Comparison of ENCODE assay signal across 26 mouse cellular contexts in genomic region chr3:133880626-133881025, GRCm38 (mm10).
A peak's percentile ranks its signal among the peaks of the same experiment; 100 is the strongest.
DNase-seq lines count a peak whose midpoint lies in the region; ATAC-seq and TF ChIP-seq lines count a peak whose summit lies in the region.
"Had no signal": no experiment of that assay in that cellular context is flagged by ENCODE, and none has a peak within 500 bp of the region (broad histone marks: within the 10 kb centered on the region; RNA-seq: fewer than 3 reads in every experiment).

No protein-coding gene starts in this region.

- H3K27me3 ChIP-seq in heart, adult 2 months (ENCODE audit: control insufficient read depth, insufficient read depth, low read length): no peaks in the 10 kb centered on the region
- H3K27me3 ChIP-seq in limb, embryonic 10.5 days (ENCODE audit: low read depth, poor library complexity, severe bottlenecking): no peaks in the 10 kb centered on the region
- H3K27me3 ChIP-seq in forebrain, embryonic 15.5 days: no peaks in the 10 kb centered on the region
- no peaks in the 10 kb centered on the region for H3K27me3 ChIP-seq in midbrain, embryonic 14.5 days (ENCODE audit: control insufficient read depth, insufficient read depth, low read length)
- H3K27me3 ChIP-seq: intestine, embryonic 15.5 days; stomach, embryonic 15.5 days had no signal

- peak; percentile 4 for DNase-seq in heart, adult 11 months
- DNase-seq in heart, adult 2 months: no peak
- DNase-seq in NIH3T3 (ENCODE audit: low read depth): peak; percentile 23
- peak; percentile 15 for DNase-seq in embryo, embryonic 9.5 days (ENCODE audit: extremely low spot score)
- no peak for DNase-seq in limb, embryonic 10.5 days (ENCODE audit: low spot score)
- no peak for DNase-seq in gastrocnemius, postnatal 14 days
- DNase-seq in midbrain, embryonic 14.5 days: no peak
- DNase-seq: adrenal gland, postnatal 36 days; cerebellum, adult 2 months; cerebellum, postnatal 25 days; heart, postnatal 36 days; kidney, adult 8-10 months; kidney, postnatal 10 days; liver; lung, adult 2 months; right cerebral cortex, postnatal 25 days had no signal

- no peak for ATAC-seq in forebrain, embryonic 15.5 days (replicated peaks)
- ATAC-seq in midbrain, embryonic 14.5 days (ENCODE audit: low FRiP score, low TSS enrichment): no peak
- ATAC-seq: forebrain, embryonic 16.5 days; hindbrain, postnatal 0 days; intestine, embryonic 15.5 days had no signal

- H3K4me2 ChIP-seq in forebrain, embryonic 15.5 days (replicated peaks): no peak overlapping the region
- H3K4me2 ChIP-seq in midbrain, embryonic 14.5 days (ENCODE audit: low read length): no peak overlapping the region
- H3K4me2 ChIP-seq: heart, embryonic 11.5 days; hindbrain, embryonic 12.5 days; intestine, embryonic 15.5 days; midbrain, embryonic 11.5 days; stomach, embryonic 15.5 days had no signal

- no peak for TF ChIP-seq CTCF in heart, adult 2 months (IDR thresholded peaks at IDR 0.05)

- no peaks in the 10 kb centered on the region for H3K9me3 ChIP-seq in limb, embryonic 10.5 days (replicated peaks)
- no peaks in the 10 kb centered on the region for H3K9me3 ChIP-seq in forebrain, embryonic 15.5 days
- H3K9me3 ChIP-seq in midbrain, embryonic 14.5 days (ENCODE audit: control insufficient read depth, low read length): no peaks in the 10 kb centered on the region
- H3K9me3 ChIP-seq: hindbrain, embryonic 12.5 days; intestine, embryonic 15.5 days; stomach, embryonic 15.5 days had no signal

- no peak for TF ChIP-seq EP300 in heart, adult 2 months (IDR thresholded peaks at IDR 0.05; ENCODE audit: insufficient read depth, low read depth, low read length)

- intact Hi-C loops in heart, adult 2 months (cut with DNase I): no loop called here
- intact Hi-C loops in gastrocnemius, postnatal 14 days (cut with DNase I; ENCODE audit: low total_unique reads): no loop called here

- H3K36me3 ChIP-seq in heart, adult 2 months (ENCODE audit: control insufficient read depth, insufficient read depth, low read length): no peaks in the 10 kb centered on the region
- H3K36me3 ChIP-seq in limb, embryonic 10.5 days: no peaks in the 10 kb centered on the region
- H3K36me3 ChIP-seq in forebrain, embryonic 15.5 days: no peaks in the 10 kb centered on the region
- H3K36me3 ChIP-seq in midbrain, embryonic 14.5 days (ENCODE audit: control insufficient read depth, insufficient read depth, low read length): no peaks in the 10 kb centered on the region
- H3K36me3 ChIP-seq: hindbrain, embryonic 12.5 days; intestine, embryonic 15.5 days; stomach, embryonic 15.5 days had no signal

- no peak overlapping the region for H3K4me3 ChIP-seq in heart, adult 2 months
- no peak overlapping the region for H3K4me3 ChIP-seq in limb, embryonic 10.5 days
- H3K4me3 ChIP-seq in forebrain, embryonic 15.5 days: no peak overlapping the region
- no peak overlapping the region for H3K4me3 ChIP-seq in midbrain, embryonic 14.5 days (replicated peaks; ENCODE audit: low read depth, low read length)
- H3K4me3 ChIP-seq: hindbrain, embryonic 12.5 days; intestine, embryonic 15.5 days; left cerebral cortex, adult 2 months; stomach, embryonic 15.5 days had no signal

- H3K4me1 ChIP-seq in heart, adult 2 months (ENCODE audit: control insufficient read depth, insufficient read depth, low read length): no peaks in the 10 kb centered on the region
- H3K4me1 ChIP-seq in limb, embryonic 10.5 days: peaks cover 37% of the 10 kb centered on the region
- H3K4me1 ChIP-seq in forebrain, embryonic 15.5 days: peaks cover 11% of the 10 kb centered on the region
- H3K4me1 ChIP-seq in midbrain, embryonic 14.5 days (ENCODE audit: control insufficient read depth, insufficient read depth, low read length): 0 out of 2 replicates have a peak, but pooled peaks cover 4% of the 10 kb centered on the region

- 26% methylated on average over 1 of the region's 1 CpGs for WGBS in heart, adult 2 months
- 10% methylated on average over 1 of the region's 1 CpGs for WGBS in limb, embryonic 10.5 days
- WGBS in forebrain, embryonic 15.5 days: 28% methylated on average over 1 of the region's 1 CpGs
- 10% methylated on average over 1 of the region's 1 CpGs for WGBS in midbrain, embryonic 14.5 days

- H3K27ac ChIP-seq in heart, adult 2 months: no peak overlapping the region
- H3K27ac ChIP-seq in limb, embryonic 10.5 days: peak overlapping the region; percentile 71
- H3K27ac ChIP-seq in forebrain, embryonic 15.5 days (replicated peaks): no peak overlapping the region
- no peak overlapping the region for H3K27ac ChIP-seq in midbrain, embryonic 14.5 days (replicated peaks; ENCODE audit: low read depth, low read length)
- H3K27ac ChIP-seq: hindbrain, embryonic 12.5 days; hindbrain, postnatal 0 days; intestine, embryonic 15.5 days; left cerebral cortex, adult 2 months; liver, embryonic 14.5 days; stomach, embryonic 15.5 days had no signal

- no peak for TF ChIP-seq POLR2A in heart, adult 2 months (IDR thresholded peaks at IDR 0.05; ENCODE audit: insufficient read depth, low read depth, low read length)

- H3K79me2 ChIP-seq in heart, adult 2 months (replicated peaks; ENCODE audit: control insufficient read depth, insufficient read depth, low read length): no peaks in the 10 kb centered on the region

- H3K9ac ChIP-seq in heart, adult 2 months (ENCODE audit: low read depth, low read length): no peak overlapping the region
- no peak overlapping the region for H3K9ac ChIP-seq in forebrain, embryonic 15.5 days (replicated peaks)
- H3K9ac ChIP-seq in midbrain, embryonic 14.5 days (replicated peaks; ENCODE audit: low read length): no peak overlapping the region
- H3K9ac ChIP-seq: hindbrain, embryonic 12.5 days; intestine, embryonic 15.5 days; liver, embryonic 14.5 days; stomach, embryonic 15.5 days had no signal

Comparison
In these comparisons a context has a peak if more than half of its experiments do, and no peak if none do; other contexts are left out.
1. DNase-seq: peak in heart, adult 11 months (single experiment), NIH3T3 (single experiment) and embryo, embryonic 9.5 days (single experiment); none in heart, adult 2 months (0 of 2), limb, embryonic 10.5 days (single experiment), gastrocnemius, postnatal 14 days (single experiment) and midbrain, embryonic 14.5 days (single experiment).